Mouse (Mus musculus): ENCODE measurements around the gene Map3k5. TPM values are rescaled to one million over a fixed set of nuclear protein-coding genes. Genes with fewer than 3 reads are reported as not detected.
A peak's percentile ranks its signal among the peaks of the same experiment; 100 is the strongest.

Map3k5 gene
- total RNA-seq, 2 experiments from 2014 or later: 25.6 to 28.2 TPM

DNA sequence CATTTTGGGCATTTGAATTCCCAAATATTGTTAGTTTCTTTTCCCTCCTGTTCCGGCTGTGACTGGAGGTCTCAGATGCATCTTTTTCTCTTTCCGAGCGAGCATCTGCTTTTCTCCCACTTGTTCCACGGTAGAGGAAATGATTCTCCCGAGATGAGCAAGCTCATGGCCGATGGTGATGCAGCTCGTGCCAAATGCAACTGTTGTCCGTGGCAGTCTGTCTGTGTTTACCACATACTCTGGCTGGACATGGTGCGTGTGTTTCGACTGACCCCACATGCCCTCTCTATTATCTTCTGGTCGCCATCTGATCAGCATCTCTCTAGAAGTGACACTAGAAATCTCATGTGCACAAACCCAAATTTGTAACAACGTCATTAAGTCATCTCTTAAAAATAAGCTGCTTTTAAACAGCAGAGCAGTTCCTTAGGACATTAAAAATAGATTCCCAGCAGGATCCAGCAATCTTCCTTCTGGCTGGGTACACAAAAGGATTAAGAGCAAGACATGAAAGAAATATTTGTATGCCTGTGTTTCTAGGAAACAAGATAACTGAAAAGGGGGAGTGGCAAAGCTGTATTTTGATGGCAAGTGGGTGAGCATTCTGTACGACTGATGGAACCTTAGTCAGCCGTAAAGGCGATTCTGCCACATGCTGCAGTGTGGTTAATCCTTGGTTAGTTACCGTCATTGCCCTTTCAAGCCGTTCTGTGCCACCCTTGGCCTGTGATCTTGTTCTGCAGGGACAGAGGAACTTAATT lies 72.2 kb downstream of the Map3k5 start:
- no peak for DNase-seq

DNA sequence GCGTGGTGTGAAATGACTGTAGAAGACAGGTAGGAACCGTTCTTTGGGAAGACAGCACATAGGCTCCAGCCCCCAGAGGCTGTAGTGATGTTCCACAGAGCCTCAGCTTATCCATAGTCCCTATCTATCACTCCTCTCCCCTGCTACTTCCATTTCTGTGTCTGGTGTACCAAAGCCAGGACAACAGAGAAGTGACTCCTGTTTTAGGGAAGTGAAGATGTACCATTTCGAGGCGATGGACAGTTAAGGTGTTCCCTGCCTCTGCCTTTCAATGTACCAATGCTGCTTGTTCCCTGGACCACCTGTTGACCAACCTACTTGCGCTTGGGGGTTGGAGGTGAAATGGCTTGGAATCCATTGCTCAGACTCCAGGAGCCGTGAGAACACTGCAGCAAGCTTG lies 75.0 kb downstream of the Map3k5 start:
- DNase-seq: no peak

DNA sequence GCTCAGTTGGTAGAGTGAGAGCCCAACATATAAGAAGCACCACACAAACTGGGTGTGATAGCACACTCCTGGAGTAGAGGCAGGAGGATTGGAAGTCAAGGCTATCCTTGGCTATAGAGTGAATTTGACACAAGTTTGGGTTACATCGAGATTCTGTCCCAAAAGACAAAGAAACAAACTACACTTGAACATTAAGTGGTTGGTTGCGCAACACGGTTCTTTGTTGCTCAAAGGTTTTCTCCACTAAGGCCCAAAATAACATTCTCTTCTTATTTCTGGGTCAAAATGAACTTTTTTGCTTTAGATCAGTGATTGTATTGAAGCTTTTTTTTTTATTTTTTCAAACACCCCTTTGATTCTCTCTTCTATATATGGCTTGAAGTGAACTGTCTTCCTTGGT lies 75.7 kb downstream of the Map3k5 start:
- DNase-seq: no peak

GRCm38 (mm10) chr10:20018406-20018805 lies 84.1 kb downstream of the Map3k5 start:
- no peak for DNase-seq

DNA sequence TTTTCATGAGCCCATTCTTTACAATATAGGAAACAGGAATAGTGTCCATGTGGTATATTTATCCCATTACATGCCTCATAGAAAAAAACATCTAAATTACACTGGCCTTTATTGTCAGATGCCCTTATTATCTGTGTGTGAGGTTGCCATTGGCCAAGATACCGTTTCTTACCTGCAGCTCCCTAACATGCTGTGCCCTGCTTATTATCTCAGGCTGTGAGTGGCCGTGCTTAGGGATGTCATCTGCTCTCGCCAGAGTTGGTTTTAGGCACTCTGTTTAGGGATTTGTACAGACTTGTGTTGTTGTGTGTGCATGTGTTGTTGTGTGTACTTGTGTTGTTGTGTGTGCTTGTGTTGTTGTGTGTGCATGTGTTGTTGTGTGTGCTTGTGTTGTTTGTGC lies 84.5 kb downstream of the Map3k5 start:
- no peak for DNase-seq

DNA sequence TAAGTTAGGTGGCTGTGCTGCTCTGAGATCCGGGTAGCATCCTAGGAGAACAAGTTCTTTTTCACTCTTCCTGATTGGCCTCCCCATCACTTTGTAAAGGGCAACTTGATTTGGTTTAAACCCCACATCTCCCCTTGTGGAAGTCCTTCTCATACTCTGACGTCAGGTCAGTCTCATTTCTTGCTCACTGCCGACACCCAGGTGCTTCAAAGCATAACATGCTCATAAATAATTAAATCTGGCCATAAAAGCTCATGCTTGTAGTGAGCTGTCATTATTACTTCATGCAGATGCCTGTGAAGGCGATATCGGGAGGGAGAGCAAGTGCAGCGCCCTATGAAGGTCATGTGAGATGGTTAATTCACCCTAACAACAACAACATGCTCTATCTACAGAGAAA lies 87.0 kb downstream of the Map3k5 start:
- no peak for DNase-seq

DNA sequence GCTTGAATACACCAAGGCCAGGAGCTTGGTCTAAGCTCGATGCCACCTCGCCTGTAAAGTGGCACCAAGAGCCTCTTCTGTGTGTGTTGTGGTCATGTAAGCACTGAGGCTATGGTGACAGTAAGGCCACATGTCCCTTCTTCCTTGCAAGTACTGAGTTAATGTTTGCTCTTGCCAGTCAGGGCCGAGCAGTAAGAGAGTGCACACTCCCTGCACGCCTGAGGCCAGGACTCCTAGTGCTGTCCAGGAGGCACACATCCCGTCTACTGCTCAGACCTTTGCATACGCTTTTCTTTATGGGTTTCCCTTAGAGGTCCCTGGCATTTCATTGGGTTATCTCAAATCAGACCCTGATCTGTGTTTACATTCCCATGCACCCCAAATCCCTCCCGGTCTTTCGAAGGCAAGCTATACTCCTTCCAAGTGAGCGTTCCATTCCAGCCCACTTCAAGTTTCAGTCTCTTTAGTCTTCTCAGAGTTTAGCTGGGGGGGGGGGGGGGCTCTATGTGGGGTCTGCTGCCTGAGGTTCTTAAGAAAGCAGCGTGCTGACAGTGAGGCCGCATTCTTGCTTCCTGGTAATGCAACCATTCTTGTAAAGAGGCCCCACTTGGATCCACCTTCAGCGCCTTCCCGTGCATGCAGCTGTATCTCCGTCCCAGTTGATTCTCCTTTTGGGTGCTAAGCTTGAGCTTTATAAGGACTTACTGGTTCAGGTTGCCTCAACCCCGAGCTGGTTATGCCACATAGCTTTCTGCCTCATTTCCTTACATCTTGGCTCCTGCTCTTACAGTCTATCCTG lies 87.6 kb downstream of the Map3k5 start:
- DNase-seq: no peak

DNA sequence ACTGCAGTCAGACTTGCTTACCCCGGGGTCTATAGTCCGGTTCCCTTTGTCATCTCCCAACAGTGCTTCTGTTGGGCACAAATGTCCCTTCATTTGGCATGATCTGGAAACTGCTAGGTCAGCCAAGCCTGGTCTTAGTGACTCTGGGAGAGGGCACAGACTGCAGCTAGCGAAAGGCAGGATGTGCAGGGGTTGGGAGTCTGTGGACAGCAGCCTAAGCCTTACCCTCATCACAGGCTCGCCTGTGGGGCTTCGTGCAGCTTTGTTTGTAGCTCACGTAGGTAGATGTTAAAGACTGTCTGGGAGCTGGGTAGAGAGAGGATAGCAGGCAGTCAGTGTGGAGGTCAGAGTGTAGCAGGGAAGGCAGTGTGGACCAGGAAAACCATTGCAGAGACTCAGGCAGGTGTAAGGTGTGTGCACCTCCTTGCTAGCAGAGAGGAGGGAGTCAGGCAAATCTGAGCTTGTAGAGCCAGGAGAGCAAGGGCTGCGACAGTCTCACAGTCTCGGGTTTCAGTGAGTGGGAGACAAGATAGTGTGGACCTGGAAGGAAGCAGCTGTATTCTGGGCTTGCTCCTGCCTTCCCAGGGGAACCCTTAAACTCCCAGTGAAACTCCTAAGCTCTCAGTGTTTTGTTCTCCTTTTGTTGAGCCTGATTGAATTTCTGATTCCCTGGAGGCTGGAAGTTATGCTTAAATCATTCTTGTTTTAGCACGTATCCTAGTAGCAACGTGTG lies 88.5 kb downstream of the Map3k5 start:
- no peak for DNase-seq

DNA sequence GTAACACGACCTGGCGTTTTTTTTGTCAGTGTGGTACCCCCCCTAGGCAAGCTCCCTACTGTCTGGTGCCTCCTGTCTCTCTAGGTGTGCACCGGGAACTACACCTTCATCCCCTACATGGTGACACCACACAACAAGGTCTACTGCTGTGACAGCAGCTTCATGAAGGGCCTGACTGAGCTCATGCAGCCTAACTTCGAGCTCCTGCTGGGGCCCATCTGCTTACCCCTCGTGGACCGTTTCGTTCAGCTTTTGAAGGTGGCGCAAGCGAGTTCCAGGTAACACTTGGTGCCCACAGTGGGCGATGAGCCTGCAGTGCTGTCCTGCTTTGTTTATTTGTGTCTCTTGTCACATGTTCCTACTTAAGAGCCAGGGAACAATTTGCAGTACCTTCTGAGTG lies 89.3 kb downstream of the Map3k5 start:
- no peak for DNase-seq

- DNase-seq: no peak
Observed at GRCm38 (mm10) chr10:20024891-20025290, 90.6 kb downstream of the Map3k5 start.

DNA sequence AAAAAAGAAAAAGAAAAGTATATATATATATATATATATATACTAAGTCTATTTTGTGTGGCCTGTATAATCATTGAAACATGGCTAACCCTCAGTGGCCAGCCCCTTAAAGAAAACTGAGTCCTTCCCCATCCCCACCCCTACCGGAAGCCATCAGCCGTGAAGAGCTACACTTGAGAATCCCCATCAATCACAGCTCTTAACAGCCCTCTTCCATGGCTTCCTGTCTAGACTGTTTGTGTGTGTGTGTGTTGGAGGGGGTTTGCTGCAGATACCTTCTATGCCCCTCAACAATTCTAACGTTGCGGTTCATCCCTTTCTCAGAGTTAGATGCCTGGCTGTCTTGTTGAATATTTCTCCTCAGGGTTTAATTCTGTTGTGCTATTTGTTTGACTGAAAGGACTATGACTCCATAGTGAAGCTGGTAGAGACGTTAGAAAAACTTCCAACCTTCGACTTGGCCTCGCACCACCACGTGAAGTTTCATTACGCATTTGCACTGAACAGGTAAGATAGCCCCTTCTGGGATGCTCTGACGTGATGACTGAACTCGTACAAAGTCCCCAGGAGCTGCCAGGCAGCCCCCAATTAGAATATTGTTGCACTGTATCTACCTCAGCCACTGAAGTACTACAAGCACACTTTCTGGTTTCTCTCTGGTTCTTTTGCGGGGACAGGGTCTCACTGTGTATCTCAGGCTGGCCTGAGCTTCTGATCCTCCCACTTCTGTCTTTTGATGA lies 91.7 kb downstream of the Map3k5 start:
- no peak for DNase-seq

- no peak for DNase-seq
Observed at GRCm38 (mm10) chr10:20030703-20031102, 96.4 kb downstream of the Map3k5 start.

GRCm38 (mm10) chr10:20031936-20032335 lies 97.7 kb downstream of the Map3k5 start:
- DNase-seq: peak; percentile 62 to 83

DNA sequence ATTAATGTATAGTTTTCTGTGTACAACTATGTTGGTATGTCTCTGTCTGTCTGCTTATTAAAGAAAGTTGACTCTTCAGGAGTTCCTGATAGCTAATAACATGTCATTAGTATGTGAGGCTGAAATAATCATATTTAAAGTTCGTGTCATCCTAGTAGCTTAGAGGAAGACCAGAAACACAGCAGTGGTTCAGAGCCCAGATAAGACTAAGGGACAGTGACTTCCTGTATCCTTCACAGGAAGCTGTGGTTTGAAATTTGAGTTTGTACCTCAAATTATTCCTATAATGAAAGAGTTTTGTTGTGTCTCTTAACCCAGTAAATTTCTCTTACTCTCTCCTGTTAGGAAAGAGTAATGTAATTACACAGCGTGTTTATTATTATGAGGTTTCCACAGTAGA lies 102.1 kb downstream of the Map3k5 start:
- no peak for DNase-seq

DNA sequence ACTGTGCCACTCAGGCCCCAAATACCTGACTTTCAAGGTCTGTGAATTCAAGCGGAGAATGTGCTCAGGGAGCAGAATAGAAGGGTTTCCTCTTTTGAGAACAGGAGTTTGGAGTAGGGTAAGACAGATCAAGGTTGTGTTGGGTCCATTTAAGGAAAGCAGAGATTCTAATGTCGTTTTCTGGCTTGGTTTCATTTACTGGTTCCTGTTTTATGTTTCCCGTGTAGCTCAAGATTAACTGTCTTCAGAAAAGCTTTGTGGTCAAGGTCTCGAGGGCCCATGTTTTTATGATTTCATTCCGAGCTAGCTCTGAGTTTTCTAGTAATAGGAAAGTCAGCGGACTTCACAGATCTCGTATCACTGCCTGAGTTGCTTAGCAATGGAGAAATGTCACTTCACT lies 102.6 kb downstream of the Map3k5 start:
- no peak for DNase-seq

DNA sequence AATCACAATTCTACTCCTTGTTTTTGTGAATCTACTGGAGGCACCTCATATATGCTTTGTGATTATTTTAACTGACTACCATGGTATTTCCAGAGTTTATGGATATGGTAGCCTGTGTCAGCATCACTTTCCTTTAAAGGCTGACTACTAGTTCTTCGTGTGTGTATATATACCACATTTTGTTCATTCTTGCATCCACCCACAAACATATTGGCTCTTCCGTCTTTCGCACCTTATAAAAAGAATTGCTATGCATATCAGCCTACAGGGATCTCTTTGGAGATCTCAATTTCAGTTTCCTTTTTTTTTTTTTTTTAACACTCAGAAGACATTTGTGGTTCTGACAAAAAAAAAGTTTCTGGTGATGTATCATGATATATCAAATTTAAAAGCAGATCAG lies 105.3 kb downstream of the Map3k5 start:
- DNase-seq: no peak

- peak; percentile 61 to 64 for DNase-seq
Observed at GRCm38 (mm10) chr10:20040116-20040515, 105.8 kb downstream of the Map3k5 start.

DNA sequence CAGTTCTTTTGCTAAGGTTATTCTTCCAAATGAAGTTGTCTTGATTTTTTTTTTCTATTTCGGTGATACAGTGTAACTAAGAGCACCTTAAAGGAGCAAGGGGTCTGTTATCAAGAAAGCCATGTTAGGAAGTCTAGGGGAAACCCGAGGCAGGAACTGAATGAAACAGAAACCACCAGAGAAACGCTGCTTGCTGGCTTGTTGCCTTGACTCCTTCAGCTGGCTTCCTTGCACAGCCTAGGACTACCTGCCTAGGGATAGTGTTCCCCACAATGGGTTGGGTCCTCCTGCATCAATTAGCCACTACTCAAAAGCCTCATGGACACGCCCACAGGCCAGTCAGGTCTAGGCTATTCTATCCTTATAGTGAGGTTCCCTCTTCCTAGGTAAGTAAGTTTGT lies 106.4 kb downstream of the Map3k5 start:
- no peak for DNase-seq

GRCm38 (mm10) chr10:20042081-20042480 lies 107.8 kb downstream of the Map3k5 start:
- no peak for DNase-seq

DNA sequence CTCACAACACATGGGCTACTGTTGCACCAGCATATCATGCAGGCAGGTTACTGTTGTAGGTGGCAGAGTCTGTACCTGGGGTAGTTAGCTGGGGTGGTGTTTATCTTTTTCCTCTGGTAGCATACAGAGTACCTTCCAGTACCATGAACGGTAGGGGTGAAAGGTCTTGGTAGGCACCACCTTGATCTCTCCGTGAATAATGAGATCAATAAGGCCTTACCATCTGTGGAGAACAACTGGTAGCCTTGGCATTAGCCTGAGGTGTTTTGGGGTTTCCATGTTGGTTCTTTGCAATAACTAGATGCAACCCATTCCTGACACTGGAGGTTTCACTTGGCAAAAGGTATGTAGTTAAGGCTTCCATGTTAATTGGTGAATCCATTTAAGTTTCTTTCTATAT lies 109.8 kb downstream of the Map3k5 start:
- no peak for DNase-seq

- peak; percentile 29 to 65 for DNase-seq
Observed at GRCm38 (mm10) chr10:20045733-20046495, 111.6 kb downstream of the Map3k5 start.
